Mouse (Mus musculus): ENCODE measurements around the gene Slc39a13. TPM values are rescaled to one million over a fixed set of nuclear protein-coding genes. Genes with fewer than 3 reads are reported as not detected.

Slc39a13 gene
- 20.1 to 27.0 TPM (median 22.7 TPM) in 4 replicates for total RNA-seq (2023)

GRCm38 (mm10) chr2:91070076-91070800, at the start of gene Slc39a13:
Gene Slc39a13 (minus strand): TSS chr2:91070417.

GRCm38 (mm10) chr2:91117585-91118275, 47.5 kb upstream of the Slc39a13 start, which contains the start of gene Mybpc3:
Gene Mybpc3 (plus strand): TSS chr2:91118144.

GRCm38 (mm10) chr2:91081775-91082695, 11.8 kb upstream of the Slc39a13 start, which contains the start of gene Spi1:
Gene Spi1 (plus strand): TSS chr2:91082390.

GRCm38 (mm10) chr2:91053934-91054382, 16.3 kb downstream of the Slc39a13 start, which contains the start of gene Psmc3:
Gene Psmc3 (plus strand): TSS chr2:91054009.

GRCm38 (mm10) chr2:91035385-91035784, 34.8 kb downstream of the Slc39a13 start, which contains the start of gene Rapsn:
Gene Rapsn (plus strand): TSS chr2:91035620.

Other genes starting within 250 kb of the Slc39a13 start
- gene Mtch2, start 223.3 kb downstream of the Slc39a13 start, total RNA-seq (2023): 93.4 to 106 TPM (median 101 TPM) in 4 replicates
- gene C1qtnf4, start 184.6 kb downstream of the Slc39a13 start, total RNA-seq (2023): 0.45 TPM in 1 of 4 replicates, not detected in the others
- 25.4 to 29.5 TPM (median 27.6 TPM) in 4 replicates for gene Kbtbd4, start 165.7 kb downstream of the Slc39a13 start, total RNA-seq (2023)
- gene Ndufs3, start 165.6 kb downstream of the Slc39a13 start, total RNA-seq (2023): 126 to 153 TPM (median 135 TPM) in 4 replicates
- gene Celf1, start 130.0 kb downstream of the Slc39a13 start, total RNA-seq (2023): 70.0 to 88.9 TPM (median 82.2 TPM) in 4 replicates
- gene Rapsn, start 34.8 kb downstream of the Slc39a13 start, total RNA-seq (2023): 0.57 to 0.58 TPM in 2 of 4 replicates, not detected in the others
- gene Psmc3, start 16.4 kb downstream of the Slc39a13 start, total RNA-seq (2023): 106 to 119 TPM (median 112 TPM) in 4 replicates
- 94.6 to 123 TPM (median 103 TPM) in 4 replicates for gene Spi1, start 12.0 kb upstream of the Slc39a13 start, total RNA-seq (2023)
- 1.5 to 1.9 TPM (median 1.7 TPM) in 4 replicates for gene Mybpc3, start 47.7 kb upstream of the Slc39a13 start, total RNA-seq (2023)
- gene Madd, start 113.4 kb upstream of the Slc39a13 start, total RNA-seq (2023): 97.5 to 113 TPM (median 111 TPM) in 4 replicates
- gene Nr1h3, start 132.4 kb upstream of the Slc39a13 start, total RNA-seq (2023): 2.2 to 4.7 TPM (median 2.6 TPM) in 4 replicates
- gene Acp2, start 132.5 kb upstream of the Slc39a13 start, total RNA-seq (2023): 3.9 to 5.7 TPM (median 4.4 TPM) in 4 replicates
- gene Ddb2, start 166.6 kb upstream of the Slc39a13 start, total RNA-seq (2023): 39.2 to 49.1 TPM (median 43.6 TPM) in 4 replicates
- not detected in 4 replicates for gene Pacsin3, start 185.5 kb upstream of the Slc39a13 start, total RNA-seq (2023)
- 151 to 189 TPM (median 166 TPM) in 4 replicates for gene Arfgap2, start 194.6 kb upstream of the Slc39a13 start, total RNA-seq (2023)

Data from B cell, adult 62 days (primary cell).